ENCODE assay signal across 8 mouse cellular contexts in genomic region chr2:13270736-13271135, GRCm38 (mm10). TPM values are rescaled to one million over a fixed set of nuclear protein-coding genes. Genes with fewer than 3 reads are reported as not detected.
DNase-seq lines count a peak whose midpoint lies in the region; ATAC-seq and TF ChIP-seq lines count a peak whose summit lies in the region.

No protein-coding gene starts in this region.

- H3K79me2 ChIP-seq in macrophage (ENCODE audit: inconsistent target), result peaks cover 44% of the 10 kb centered on the region

- TF ChIP-seq CTCF in bone marrow, adult 2 months (IDR thresholded peaks at IDR 0.05; ENCODE audit: control insufficient read depth, insufficient read depth, low read length), result no peak

- WGBS in kidney, embryonic 15.5 days, result 34% methylated on average over 8 of the region's 8 CpGs
- WGBS in bone marrow, adult 2 months, result 8% methylated on average over 8 of the region's 8 CpGs
- WGBS in macrophage (ENCODE audit: missing documents), result 11% methylated on average over 8 of the region's 8 CpGs

- H3K4me1 ChIP-seq in kidney, embryonic 15.5 days, result peaks cover 15% of the 10 kb centered on the region
- H3K4me1 ChIP-seq in bone marrow, adult 2 months (ENCODE audit: control insufficient read depth, insufficient read depth, low read length), result no peaks in the 10 kb centered on the region; the same call in 1 of the 2 replicates

- TF ChIP-seq POLR2A in bone marrow, adult 2 months (IDR thresholded peaks at IDR 0.05; ENCODE audit: borderline replicate concordance, control insufficient read depth, low read depth, low read length), result no peak

- peak overlapping the region; percentile 59 for H3K9ac ChIP-seq in kidney, embryonic 15.5 days

- no peak for ATAC-seq in kidney, embryonic 15.5 days (replicated peaks; ENCODE audit: low FRiP score)
- ATAC-seq in granulocyte monocyte progenitor cell, adult 5-6 weeks (replicated peaks; ENCODE audit: poor library complexity, severe bottlenecking), result peak; percentile 10

- H3K9me3 ChIP-seq in kidney, embryonic 15.5 days (replicated peaks), result no peaks in the 10 kb centered on the region

- H3K4me2 ChIP-seq in kidney, embryonic 15.5 days, result peak overlapping the region; percentile 76

- peak overlapping the region; percentile 58; the same call in 1 of the 2 replicates for H3K27ac ChIP-seq in kidney, embryonic 15.5 days
- peak overlapping the region; percentile 12; the same call in 1 of the 2 replicates for H3K27ac ChIP-seq in bone marrow, adult 2 months (ENCODE audit: control insufficient read depth, insufficient read depth, low read depth, low read length, poor library complexity)
- H3K27ac ChIP-seq in macrophage, result peak overlapping the region; percentile 67

- no peak for DNase-seq in kidney, adult 11 months
- no peak for DNase-seq in natural killer cell, adult 2 months (ENCODE audit: low spot score in 2 of 2)
- DNase-seq in right cerebral cortex, postnatal 10 days (ENCODE audit: low spot score in 2 of 2), result no peak
- no peak for DNase-seq in B cell, adult 2 months

- no peaks in the 10 kb centered on the region for H3K27me3 ChIP-seq in kidney, embryonic 15.5 days

- peak overlapping the region; percentile 62 for H3K4me3 ChIP-seq in kidney, embryonic 15.5 days (replicated peaks)
- H3K4me3 ChIP-seq in bone marrow, adult 2 months (replicated peaks; ENCODE audit: control insufficient read depth, low read depth, low read length), result peak overlapping the region; percentile 97
- peak overlapping the region; percentile 73 for H3K4me3 ChIP-seq in macrophage (ENCODE audit: inconsistent target)

- no peaks in the 10 kb centered on the region for H3K36me3 ChIP-seq in kidney, embryonic 15.5 days
- H3K36me3 ChIP-seq in macrophage (ENCODE audit: inconsistent target), result peaks cover 20% of the 10 kb centered on the region; the same call in 1 of the 2 replicates

RNA-seq across cellular contexts. Expression of gene Rsu1, which starts 0.5 kb away (rescaled TPM):
- polyA plus RNA-seq in kidney, embryonic 15.5 days (2015; fragmentation: Nextera tagmentation; extraction: Ambion mirVana), result 131 and 140 TPM in 2 replicates
- polyA plus RNA-seq in bone marrow, adult 2 months (2011; ENCODE audit: insufficient read depth, insufficient read length, low replicate concordance, missing spikeins), result 38.0 and 70.8 TPM in 2 replicates
- total RNA-seq in granulocyte monocyte progenitor cell, adult 5-6 weeks (2014; fragmentation: Nextera tagmentation), result 114 and 115 TPM in 2 replicates
- total RNA-seq in granulocyte monocyte progenitor cell, adult 5-6 weeks (2017), result 149 and 155 TPM in 2 replicates
- 100 to 1,000 TPM in 25 of 26 experiments, 10 to 100 TPM in 1; 99.8 to 213 (median 162) TPM for total RNA-seq in macrophage (2018; cell fraction: chromatin; rRNA removed)
- 100 to 1,000 TPM in 13 of 26 experiments, 10 to 100 TPM in 13; 78.0 to 141 (median 100) TPM for total RNA-seq in macrophage (2018; cell fraction: cytosol; rRNA removed)
- total RNA-seq in macrophage (2018; cell fraction: nucleus; rRNA removed), result 100 to 1,000 TPM in 17 of 26 experiments, 10 to 100 TPM in 9; 56.0 to 195 (median 108) TPM
- 119 to 242 TPM (median 141 TPM) in 3 replicates for polyA plus RNA-seq in macrophage (2018)

Comparison
In these comparisons a context has a peak if more than half of its experiments do, and no peak if none do; other contexts are left out.
1. H3K27ac ChIP-seq: peak in every context shown above with its lines; median percentile 67 in macrophage; 58 in kidney, embryonic 15.5 days; 12 in bone marrow, adult 2 months.